Mouse (Mus musculus): ENCODE measurements around the gene Zbtb8b. TPM values are rescaled to one million over a fixed set of nuclear protein-coding genes. Genes with fewer than 3 reads are reported as not detected.
"Not testable (repeated sequence)": the region's sequence is repeated elsewhere in the genome, so short reads cannot be mapped to it uniquely, and the experiment has no call there.

Zbtb8b gene
- polyA plus RNA-seq, 1 experiment from 2014 or later: 5.8 TPM

DNA sequence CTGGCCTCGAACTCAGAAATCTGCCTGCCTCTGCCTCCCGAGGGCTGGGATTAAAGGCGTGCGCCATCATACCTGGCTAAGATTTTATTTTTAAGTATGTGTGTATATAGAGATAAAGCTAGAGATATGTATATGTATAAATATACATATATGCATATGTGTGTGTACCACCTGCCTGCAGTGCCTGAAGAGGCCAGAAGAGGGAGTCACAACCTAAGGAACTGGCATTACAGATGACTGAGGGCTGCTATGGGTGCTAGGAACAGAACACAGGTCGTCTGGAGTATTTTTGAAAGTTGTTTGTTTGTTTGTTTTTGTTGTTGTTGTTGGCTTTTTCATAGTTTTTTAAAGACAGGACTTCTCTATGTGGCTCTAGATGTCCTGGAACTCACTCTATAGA lies 24.8 kb downstream of the Zbtb8b start:
- no peaks in the 10 kb centered on the region for H3K9me3 ChIP-seq (replicated peaks)
- no peak overlapping the region for H3K27ac ChIP-seq
- no peak overlapping the region for H3K9ac ChIP-seq
- H3K4me1 ChIP-seq (replicated peaks): peaks cover 5% of the 10 kb centered on the region; the same call in 1 of the 2 replicates
- no peak for ATAC-seq (replicated peaks; ENCODE audit: insufficient number of reproducible peaks, insufficient read depth, low FRiP score, low read depth)
- no peaks in the 10 kb centered on the region for H3K36me3 ChIP-seq
- H3K27me3 ChIP-seq: no peaks in the 10 kb centered on the region
- H3K4me2 ChIP-seq: no peak overlapping the region
- WGBS: 89% methylated on average over 5 of the region's 5 CpGs
- no peak overlapping the region for H3K4me3 ChIP-seq

DNA sequence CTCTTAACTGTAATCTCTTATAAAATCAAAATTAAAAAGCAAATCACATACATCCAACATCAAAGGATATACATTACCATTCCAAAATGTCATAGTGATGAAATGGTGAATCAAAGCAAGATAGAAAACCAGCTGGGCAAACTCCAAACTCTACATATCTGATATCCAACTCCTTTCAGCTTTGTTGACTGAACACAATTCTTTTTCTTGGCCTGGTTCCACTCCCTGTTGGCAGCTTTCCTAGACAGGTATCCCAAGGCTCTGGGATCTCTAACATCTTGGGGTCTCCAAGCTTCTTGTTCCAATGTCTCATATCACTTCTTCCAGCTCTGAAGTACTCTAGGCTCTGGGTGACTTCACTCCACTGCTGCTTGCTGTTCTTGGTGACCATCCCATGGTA lies 29.7 kb downstream of the Zbtb8b start:
- H3K9ac ChIP-seq: no peak overlapping the region
- no peak overlapping the region for H3K27ac ChIP-seq
- H3K4me2 ChIP-seq: no peak overlapping the region
- H3K27me3 ChIP-seq: no peaks in the 10 kb centered on the region
- no peak for ATAC-seq (replicated peaks; ENCODE audit: insufficient number of reproducible peaks, insufficient read depth, low FRiP score, low read depth)
- no peaks in the 10 kb centered on the region for H3K9me3 ChIP-seq (replicated peaks)
- no peaks in the 10 kb centered on the region for H3K36me3 ChIP-seq
- H3K4me3 ChIP-seq: no peak overlapping the region
- no peaks in the 10 kb centered on the region; the same call in 1 of the 2 replicates for H3K4me1 ChIP-seq (replicated peaks)

GRCm38 (mm10) chr4:129410532-129410931 lies 30.1 kb downstream of the Zbtb8b start:
- H3K4me1 ChIP-seq (replicated peaks); H3K4me3 ChIP-seq; H3K36me3 ChIP-seq; H3K27ac ChIP-seq; H3K9me3 ChIP-seq (replicated peaks); ATAC-seq (replicated peaks; ENCODE audit: insufficient number of reproducible peaks, insufficient read depth, low FRiP score, low read depth); H3K27me3 ChIP-seq; H3K4me2 ChIP-seq; H3K9ac ChIP-seq: not testable (repeated sequence)
- WGBS: 82% methylated on average over 3 of the region's 3 CpGs

- peak; percentile 67; the same call in 1 of the 2 replicates for ATAC-seq (replicated peaks; ENCODE audit: insufficient number of reproducible peaks, insufficient read depth, low FRiP score, low read depth)
- Histone ChIP-seq H3K27me3 (no peaks in the 10 kb centered on the region), H3K36me3 (no peaks in the 10 kb centered on the region), H3K4me1 (replicated peaks) (no peaks in the 10 kb centered on the region; the same call in 1 of the 2 replicates), H3K4me2 (peak overlapping the region; percentile 73), H3K27ac (no peak overlapping the region), H3K9me3 (replicated peaks) (no peaks in the 10 kb centered on the region), H3K9ac (peak overlapping the region; percentile 44), H3K4me3 (peak overlapping the region; percentile 50)
- WGBS: 3% methylated on average over 25 of the region's 25 CpGs
Measured at GRCm38 (mm10) chr4:129406447-129406846, 34.2 kb downstream of the Zbtb8b start.

DNA sequence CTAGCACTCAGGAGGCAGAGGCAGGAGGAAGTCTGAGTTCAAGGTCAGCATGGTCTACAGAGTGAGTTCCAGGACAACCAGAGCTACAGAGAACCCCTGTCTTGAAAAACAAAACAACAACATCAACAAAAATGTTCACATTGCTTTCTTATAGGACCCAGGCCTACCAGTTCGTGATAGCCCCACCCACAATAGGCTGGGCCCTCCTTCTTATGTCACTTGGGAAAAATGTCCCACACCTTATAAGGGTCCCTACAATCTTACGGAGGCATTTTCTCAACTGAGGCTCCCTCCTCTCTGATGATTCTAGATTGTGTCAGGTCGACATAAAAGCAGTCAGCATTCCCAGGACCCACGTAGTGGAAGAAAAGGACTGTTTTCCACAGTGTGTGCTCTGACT lies 40.8 kb downstream of the Zbtb8b start:
- no peak for ATAC-seq (replicated peaks; ENCODE audit: insufficient number of reproducible peaks, insufficient read depth, low FRiP score, low read depth)
- Histone ChIP-seq H3K4me1 (replicated peaks) (no peaks in the 10 kb centered on the region), H3K9me3 (replicated peaks) (no peaks in the 10 kb centered on the region), H3K4me3 (no peak overlapping the region), H3K9ac (no peak overlapping the region), H3K36me3 (no peaks in the 10 kb centered on the region), H3K27ac (no peak overlapping the region), H3K27me3 (no peaks in the 10 kb centered on the region), H3K4me2 (no peak overlapping the region)
- WGBS: 68% methylated on average over 4 of the region's 4 CpGs

DNA sequence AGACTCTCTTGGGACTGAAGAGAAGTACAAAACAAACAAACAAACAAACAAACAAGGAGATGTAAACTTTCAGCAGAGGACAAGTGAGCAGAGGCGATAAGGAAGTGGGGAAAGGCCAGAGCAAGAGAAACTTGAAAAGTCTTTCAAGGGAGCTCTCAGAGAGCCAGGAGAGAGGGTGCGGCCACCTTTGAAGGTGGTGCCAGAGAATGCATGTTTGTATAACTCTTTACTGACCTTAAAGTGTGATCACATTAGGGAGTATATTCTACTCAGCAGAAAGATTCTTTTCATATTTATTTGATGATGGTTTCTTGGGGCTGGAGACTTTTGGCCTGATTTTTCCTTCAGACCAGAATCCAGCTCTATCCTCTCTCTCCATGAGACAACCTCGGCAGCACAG lies 43.7 kb downstream of the Zbtb8b start:
- ATAC-seq (replicated peaks; ENCODE audit: insufficient number of reproducible peaks, insufficient read depth, low FRiP score, low read depth): no peak
- Histone ChIP-seq H3K27me3 (no peaks in the 10 kb centered on the region), H3K4me1 (replicated peaks) (no peaks in the 10 kb centered on the region), H3K36me3 (no peaks in the 10 kb centered on the region), H3K9ac (no peak overlapping the region), H3K9me3 (replicated peaks) (no peaks in the 10 kb centered on the region), H3K27ac (no peak overlapping the region), H3K4me2 (no peak overlapping the region), H3K4me3 (no peak overlapping the region)
- 59% methylated on average over 3 of the region's 3 CpGs for WGBS

DNA sequence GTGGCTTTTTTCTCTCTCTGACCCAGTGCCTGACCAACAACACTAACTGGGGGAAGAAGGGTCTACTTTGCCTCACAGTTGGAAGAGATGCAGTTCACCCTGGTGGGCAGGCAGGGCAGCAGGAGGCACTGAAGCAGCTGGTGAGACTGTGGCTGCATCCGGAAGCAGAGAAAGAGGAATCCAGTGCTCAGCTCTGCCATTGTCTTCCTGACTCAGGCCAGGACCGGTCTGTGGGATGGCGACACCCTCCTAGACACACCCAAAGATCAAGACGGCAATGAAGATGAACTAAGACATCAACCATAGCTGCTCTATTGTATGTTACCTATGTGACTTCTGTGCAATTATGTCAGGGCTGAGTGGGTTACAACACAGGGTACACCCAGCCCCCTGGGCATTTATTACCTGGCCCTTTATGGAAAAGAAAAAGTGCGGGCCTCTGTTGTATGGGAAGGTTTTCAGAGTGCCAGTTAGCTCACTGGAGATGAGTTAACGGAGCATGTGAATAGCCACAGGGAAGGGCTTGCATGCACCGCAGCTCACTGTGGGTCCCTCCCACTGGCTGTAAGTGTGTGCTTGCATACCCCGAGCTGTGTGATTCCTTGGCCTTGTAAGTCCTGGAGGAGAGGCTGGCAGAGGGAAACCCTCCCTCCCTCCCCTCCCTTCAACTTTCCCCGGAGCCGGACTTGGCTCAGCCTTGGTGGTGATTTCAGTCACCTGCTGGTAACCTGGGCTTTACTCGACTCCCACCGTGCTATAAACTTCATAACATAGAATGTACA lies 46.4 kb downstream of the Zbtb8b start:
- no peak overlapping the region for H3K27ac ChIP-seq
- WGBS: 45% methylated on average over 12 of the region's 12 CpGs

DNA sequence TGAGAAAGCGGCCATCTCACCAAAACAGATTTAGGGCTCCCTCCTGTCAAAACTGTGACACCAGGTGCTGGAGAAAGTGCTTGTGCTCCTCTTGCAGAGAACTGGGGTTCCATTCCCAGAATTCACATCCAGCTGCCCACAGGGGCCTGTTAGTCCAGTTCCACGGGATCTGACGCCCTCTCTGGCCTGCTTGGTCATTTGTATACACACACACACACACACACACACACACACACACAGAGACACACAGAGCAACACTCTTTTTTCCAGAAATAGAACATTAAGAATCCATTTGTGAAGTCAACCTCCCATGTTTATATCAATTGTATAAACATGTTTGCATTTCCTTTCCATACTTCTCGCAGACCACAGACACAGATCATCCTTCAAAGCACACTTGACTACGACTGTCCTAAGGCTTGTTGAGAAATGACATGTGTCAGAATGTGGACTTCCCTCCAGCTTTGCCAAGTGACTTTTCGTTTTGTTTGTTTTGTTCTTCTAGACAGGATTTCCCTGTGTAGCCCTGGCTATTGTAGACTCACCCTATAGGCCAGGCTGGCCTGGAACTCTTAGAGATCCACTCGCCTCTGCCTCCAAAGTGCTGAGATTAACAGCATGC lies 49.6 kb downstream of the Zbtb8b start:
- no peaks in the 10 kb centered on the region for H3K36me3 ChIP-seq
- no peak for ATAC-seq (replicated peaks; ENCODE audit: insufficient number of reproducible peaks, insufficient read depth, low FRiP score, low read depth)
- H3K4me1 ChIP-seq (replicated peaks): no peaks in the 10 kb centered on the region
- H3K9ac ChIP-seq: no peak overlapping the region
- 84% methylated on average over 7 of the region's 7 CpGs for WGBS
- no peak overlapping the region for H3K4me2 ChIP-seq
- H3K27me3 ChIP-seq: no peaks in the 10 kb centered on the region
- no peak overlapping the region for H3K4me3 ChIP-seq
- no peak overlapping the region for H3K27ac ChIP-seq
- H3K9me3 ChIP-seq (replicated peaks): no peaks in the 10 kb centered on the region

More for the DNA sequence above, 46.4 kb downstream of the Zbtb8b start:
- Histone ChIP-seq H3K9ac (no peak overlapping the region), H3K4me1 (replicated peaks) (no peaks in the 10 kb centered on the region), H3K4me3 (no peak overlapping the region), H3K4me2 (no peak overlapping the region), H3K27me3 (no peaks in the 10 kb centered on the region), H3K9me3 (replicated peaks) (no peaks in the 10 kb centered on the region), H3K36me3 (no peaks in the 10 kb centered on the region)
- no peak for ATAC-seq (replicated peaks; ENCODE audit: insufficient number of reproducible peaks, insufficient read depth, low FRiP score, low read depth)

DNA sequence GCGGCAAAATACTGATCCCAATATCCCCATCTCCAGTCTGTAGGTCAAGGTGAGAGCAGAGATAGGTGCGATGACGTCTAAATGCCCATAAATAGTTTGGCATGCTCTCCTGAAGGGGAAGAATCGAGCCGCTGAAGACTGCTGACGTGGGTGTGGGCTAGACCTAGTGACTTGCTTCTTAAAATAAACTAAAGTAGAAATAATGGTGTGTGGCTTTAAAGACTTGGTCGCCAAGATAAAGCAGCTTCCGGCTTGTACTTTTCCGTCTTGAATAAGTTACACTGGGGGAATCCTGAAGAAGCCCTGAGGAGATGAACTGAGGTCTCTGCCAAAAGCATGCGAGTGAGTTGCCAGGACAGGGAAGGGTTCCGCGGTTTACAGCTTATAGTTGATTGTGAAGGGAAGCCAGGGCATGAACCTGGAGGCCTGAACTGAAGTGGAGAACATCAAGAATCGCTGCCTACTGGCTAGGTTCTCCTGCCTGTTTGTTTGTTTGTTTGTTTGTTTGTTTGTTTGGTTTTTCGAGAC lies 50.4 kb downstream of the Zbtb8b start:
- Histone ChIP-seq H3K36me3 (no peaks in the 10 kb centered on the region), H3K9ac (no peak overlapping the region), H3K27ac (no peak overlapping the region), H3K4me2 (no peak overlapping the region), H3K27me3 (no peaks in the 10 kb centered on the region), H3K9me3 (replicated peaks) (no peaks in the 10 kb centered on the region), H3K4me3 (no peak overlapping the region), H3K4me1 (replicated peaks) (no peaks in the 10 kb centered on the region)
- ATAC-seq (replicated peaks; ENCODE audit: insufficient number of reproducible peaks, insufficient read depth, low FRiP score, low read depth): no peak
- 68% methylated on average over 14 of the region's 14 CpGs for WGBS

DNA sequence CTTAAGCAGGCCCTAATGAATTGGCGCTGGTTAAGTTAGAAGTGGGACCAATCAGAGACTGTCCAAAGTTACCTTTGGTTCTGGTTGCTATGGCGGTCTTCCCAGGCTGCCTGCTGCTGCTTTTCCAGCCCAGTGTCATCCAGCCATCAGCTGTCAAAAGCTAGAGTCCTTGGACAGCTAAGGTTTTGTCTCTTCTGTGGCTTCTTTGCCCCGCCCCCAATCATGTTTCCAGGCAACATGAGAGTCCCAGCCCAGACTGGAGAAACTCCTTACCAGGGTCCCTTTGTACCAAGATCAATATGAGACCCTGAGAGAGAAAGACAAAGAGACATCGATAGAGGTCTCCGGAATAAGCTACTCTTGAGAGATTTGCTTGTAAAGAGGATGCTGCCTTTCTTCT lies 52.2 kb downstream of the Zbtb8b start:
- no peaks in the 10 kb centered on the region for H3K36me3 ChIP-seq
- no peak for ATAC-seq (replicated peaks; ENCODE audit: insufficient number of reproducible peaks, insufficient read depth, low FRiP score, low read depth)
- 80% methylated on average over 5 of the region's 5 CpGs for WGBS

GRCm38 (mm10) chr4:129386989-129387388 lies 53.7 kb downstream of the Zbtb8b start:
- Histone ChIP-seq H3K9me3 (replicated peaks) (no peaks in the 10 kb centered on the region), H3K4me3 (no peak overlapping the region), H3K4me2 (no peak overlapping the region), H3K27me3 (no peaks in the 10 kb centered on the region), H3K27ac (no peak overlapping the region), H3K36me3 (no peaks in the 10 kb centered on the region), H3K4me1 (replicated peaks) (no peaks in the 10 kb centered on the region; the same call in 1 of the 2 replicates), H3K9ac (no peak overlapping the region)
- 63% methylated on average over 2 of the region's 2 CpGs for WGBS
- ATAC-seq (replicated peaks; ENCODE audit: insufficient number of reproducible peaks, insufficient read depth, low FRiP score, low read depth): no peak

More for the DNA sequence above, 52.2 kb downstream of the Zbtb8b start:
- no peaks in the 10 kb centered on the region; the same call in 1 of the 2 replicates for H3K4me1 ChIP-seq (replicated peaks)
- H3K27me3 ChIP-seq: no peaks in the 10 kb centered on the region
- H3K4me3 ChIP-seq: no peak overlapping the region
- no peak overlapping the region for H3K9ac ChIP-seq
- no peak overlapping the region for H3K27ac ChIP-seq
- no peak overlapping the region for H3K4me2 ChIP-seq
- H3K9me3 ChIP-seq (replicated peaks): no peaks in the 10 kb centered on the region

Measured in heart, embryonic 15.5 days (tissue).